Mouse (Mus musculus) G1E (cell line): ENCODE results near the gene Pdzd2.

Experiments
- CTCF ChIP-seq: IDR thresholded peaks from 2 replicates; pipeline ENCODE4 v1.5.1; 2012; ENCODE audit warnings: low read depth, low read length, inconsistent platforms, mixed read lengths
- GATA1 ChIP-seq: IDR thresholded peaks from 2 replicates; pipeline ENCODE4 v1.6.1; 2012; ENCODE audit warnings: borderline replicate concordance, low read length, inconsistent platforms, mixed read lengths
- TAL1 ChIP-seq: conservative IDR thresholded peaks from 2 replicates; pipeline ENCODE4 v1.6.1; 2012; ENCODE audit warnings: low read depth, low read length, inconsistent platforms, mixed read lengths

GRCm38 (mm10) chr15:12566637-12567440, 172.9 kb downstream of the Pdzd2 start:
- no peak for TF ChIP-seq CTCF
- TF ChIP-seq GATA1, result no peak
- TF ChIP-seq TAL1, result no peak
